Mouse (Mus musculus) lung, postnatal 0 days (tissue): ENCODE results near the gene Vcl. TPM values are rescaled to one million over a fixed set of nuclear protein-coding genes. Genes with fewer than 3 reads are reported as not detected.
A peak's percentile ranks its signal among the peaks of the same experiment; 100 is the strongest.

Experiments
- ATAC-seq: fragments of 200-750 bp; cut with Nextera tagmentation; 2 replicates; pipeline ENCODE4 v1.8.0; 2017; ENCODE audit warnings: moderate library complexity
- DNase-seq: peaks from one replicate; pipeline ENCODE4 v3.0.0-alpha.2; 2016; ENCODE audit warnings: low spot score
- H3K27ac ChIP-seq: fragments of 300-500 bp; sonication (generic); 2 replicates; pipeline ENCODE4 v1.5.1; 2014; ENCODE audit warnings: antibody characterized with exemption, mild to moderate bottlenecking, low read length, mixed read lengths
- H3K27me3 ChIP-seq: fragments of 300-500 bp; sonication (generic); replicated peaks from 2 replicates; pipeline ENCODE4 v1.6.1; 2014; ENCODE audit warnings: low read length, mixed read lengths; ENCODE audit not compliant: insufficient read depth
- H3K36me3 ChIP-seq: fragments of 300-500 bp; sonication (generic); 2 replicates; pipeline ENCODE4 v1.6.1; 2014; ENCODE audit warnings: low read length, mixed read lengths; ENCODE audit not compliant: insufficient read depth
- H3K4me1 ChIP-seq: fragments of 300-500 bp; sonication (generic); 2 replicates; pipeline ENCODE4 v1.6.1; 2014; ENCODE audit warnings: antibody characterized with exemption, low read depth, low read length, mixed read lengths; ENCODE audit not compliant: insufficient read depth
- H3K4me2 ChIP-seq: fragments of 300-500 bp; sonication (generic); replicated peaks from 2 replicates; pipeline ENCODE4 v1.6.1; 2014; ENCODE audit warnings: low read depth, mild to moderate bottlenecking, low read length, moderate library complexity, mixed read lengths
- H3K4me3 ChIP-seq: fragments of 300-500 bp; sonication (generic); 2 replicates; pipeline ENCODE4 v1.5.1; 2014; ENCODE audit warnings: low read depth, low read length
- H3K9ac ChIP-seq: fragments of 300-500 bp; sonication (generic); replicated peaks from 2 replicates; pipeline ENCODE4 v1.6.1; 2014; ENCODE audit warnings: low read depth, mild to moderate bottlenecking
- H3K9me3 ChIP-seq: fragments of 300-500 bp; sonication (generic); 2 replicates; pipeline ENCODE4 v1.6.1; 2016; ENCODE audit warnings: low read length, mixed read lengths
- CTCF ChIP-seq: IDR thresholded peaks from 2 replicates; pipeline ENCODE4 v1.5.1; 2016; ENCODE audit warnings: antibody characterized with exemption, mild to moderate bottlenecking
- EP300 ChIP-seq: IDR thresholded peaks from 2 replicates; pipeline ENCODE4 v1.6.1; 2016; ENCODE audit warnings: antibody characterized with exemption, mild to moderate bottlenecking, control low read depth
- WGBS: fragments of 180-500 bp; shearing (Covaris S2); extraction: QIAGEN DNeasy Blood & Tissue Kit; methylation state at CpG from one replicate; pipeline ENCODE4 v1.1.7; 2014; 5-methylcytosine and 5-hydroxymethylcytosine counted together
- polyA plus RNA-seq: library from polyadenylated mRNA; unstranded; fragments of >200 nt; fragmentation: Nextera tagmentation; extraction: Ambion mirVana; gene quantifications from 2 replicates; pipeline ENCODE4 v1.2.1, GENCODE M21; 2015

Gene Vcl
- polyA plus RNA-seq, 1 experiment from 2014 or later: 42.8 TPM

DNA sequence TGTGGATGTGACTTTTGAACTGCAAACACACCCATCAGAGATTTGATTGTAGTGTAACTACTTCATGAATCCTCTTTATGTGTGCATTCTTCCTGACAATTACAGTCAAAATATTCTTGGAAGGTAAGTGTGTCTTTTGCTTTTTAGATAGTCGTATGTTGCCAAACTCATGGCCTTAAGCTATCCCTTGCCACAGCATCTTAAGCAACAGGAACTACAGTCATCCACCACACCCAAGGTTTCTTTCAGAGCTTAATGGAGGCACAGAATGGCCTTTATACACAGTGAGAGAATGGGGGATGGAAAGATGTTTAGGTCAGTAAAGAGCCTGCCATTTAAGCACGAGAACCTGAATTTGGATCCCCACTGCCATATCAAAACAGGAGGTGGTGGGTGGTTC lies 118.6 kb downstream of the Vcl start:
- Histone ChIP-seq H3K36me3 (no peaks in the 10 kb centered on the region), H3K9me3 (no peaks in the 10 kb centered on the region), H3K4me3 (no peak overlapping the region), H3K27me3 (no peaks in the 10 kb centered on the region), H3K9ac (no peak overlapping the region), H3K4me2 (no peak overlapping the region), H3K4me1 (no peaks in the 10 kb centered on the region), H3K27ac (no peak overlapping the region)
- WGBS: 78% methylated on average over 2 of the region's 2 CpGs
- DNase-seq (peak; percentile 37), ATAC-seq (no peak)
- TF ChIP-seq CTCF (no peak), EP300 (no peak)

DNA sequence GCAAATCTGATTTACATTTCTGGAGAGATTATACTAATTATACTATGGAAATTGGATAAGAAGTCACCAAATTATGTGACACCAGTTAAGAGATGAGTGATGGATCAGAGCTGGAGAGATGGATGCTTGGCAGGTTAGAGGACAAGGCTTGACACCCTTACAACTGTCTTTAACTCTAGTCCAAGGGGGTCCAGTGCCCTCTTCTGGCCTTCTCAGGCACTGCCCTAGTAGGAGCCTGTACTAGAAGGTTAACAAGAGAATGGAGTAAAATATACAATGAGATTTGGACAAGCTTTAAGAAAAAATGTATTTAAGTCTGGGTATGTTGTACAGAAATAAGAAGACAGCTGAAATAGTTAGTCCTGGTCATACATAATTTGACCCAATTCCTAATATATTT lies 119.7 kb downstream of the Vcl start:
- no peak for ATAC-seq
- peak; percentile 74 for TF ChIP-seq CTCF
- no peak for TF ChIP-seq EP300
- no peak overlapping the region for H3K4me2 ChIP-seq
- H3K9me3 ChIP-seq: no peaks in the 10 kb centered on the region
- no peak overlapping the region for H3K9ac ChIP-seq
- no peak overlapping the region for H3K4me3 ChIP-seq
- H3K27me3 ChIP-seq: no peaks in the 10 kb centered on the region
- H3K4me1 ChIP-seq: no peaks in the 10 kb centered on the region
- peak; percentile 72 for DNase-seq
- H3K36me3 ChIP-seq: no peaks in the 10 kb centered on the region
- no peak overlapping the region for H3K27ac ChIP-seq

DNA sequence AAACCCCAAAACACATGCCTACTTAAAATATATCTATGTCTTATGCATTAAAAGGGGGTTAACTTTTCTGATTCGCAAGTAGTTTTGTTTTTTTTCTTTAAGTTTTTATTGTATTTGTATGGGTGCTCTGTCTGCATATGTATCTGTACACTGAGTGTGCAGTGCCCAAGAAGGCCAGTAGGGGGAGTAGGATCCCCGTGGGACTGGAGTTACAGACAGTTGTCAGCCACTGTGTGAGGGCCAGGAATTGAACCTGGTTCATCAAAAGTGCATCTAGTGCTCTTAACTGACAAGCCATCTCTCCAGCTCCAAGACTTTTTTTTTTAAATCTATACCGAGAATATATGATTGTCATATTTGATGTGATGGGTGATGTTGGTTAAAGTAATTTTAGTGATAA lies 121.5 kb downstream of the Vcl start:
- DNase-seq (peak; percentile 19), ATAC-seq (no peak)
- no peaks in the 10 kb centered on the region for H3K27me3 ChIP-seq
- no peak overlapping the region for H3K9ac ChIP-seq
- no peaks in the 10 kb centered on the region for H3K36me3 ChIP-seq
- TF ChIP-seq CTCF (peak; percentile 72), EP300 (no peak)
- no peaks in the 10 kb centered on the region for H3K9me3 ChIP-seq
- H3K4me3 ChIP-seq: no peak overlapping the region
- H3K27ac ChIP-seq: no peak overlapping the region
- 71% methylated on average over 3 of the region's 3 CpGs for WGBS
- H3K4me2 ChIP-seq: no peak overlapping the region
- no peaks in the 10 kb centered on the region for H3K4me1 ChIP-seq

DNA sequence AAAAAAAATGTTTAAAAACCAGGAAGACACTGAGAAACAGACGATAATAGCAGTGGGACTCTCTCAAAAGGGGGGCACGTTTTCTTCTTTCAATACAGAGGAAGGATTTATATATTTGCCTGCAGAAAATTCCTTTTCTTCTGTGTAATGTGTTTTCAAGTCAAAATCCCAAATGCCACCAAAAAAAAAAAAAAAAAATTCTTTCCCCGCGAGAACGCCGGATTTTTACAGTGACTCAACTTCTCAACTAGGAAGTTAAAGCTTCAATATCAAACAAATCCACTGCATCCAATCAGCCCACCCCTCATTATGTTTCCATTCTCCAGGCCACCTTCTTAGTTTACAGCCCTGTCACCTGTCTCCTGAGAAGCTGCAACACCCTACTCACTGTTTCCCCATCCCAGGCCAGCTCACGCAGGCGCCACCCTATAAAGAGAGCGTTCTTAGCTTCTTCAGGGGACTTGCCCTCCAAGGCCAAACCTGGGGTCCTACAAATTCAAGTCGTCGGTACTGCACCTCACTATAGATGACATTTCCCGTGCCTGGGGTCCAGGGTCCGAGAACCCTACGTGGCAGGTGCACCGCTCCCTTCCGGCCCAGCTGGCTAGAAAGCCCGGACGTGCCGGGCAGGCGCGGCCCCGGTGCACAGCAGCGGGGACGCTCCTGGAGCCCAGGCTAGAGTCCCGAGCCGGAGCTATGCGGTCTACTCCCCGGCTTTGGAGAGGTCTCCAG lies 122.3 kb downstream of the Vcl start:
- H3K27ac ChIP-seq: peak overlapping the region; percentile 96
- peak overlapping the region; percentile 83 for H3K4me3 ChIP-seq
- H3K4me1 ChIP-seq: no peaks in the 10 kb centered on the region
- DNase-seq: no peak
- WGBS: 7% methylated on average over 28 of the region's 28 CpGs
- ATAC-seq: no peak
- H3K4me2 ChIP-seq: peak overlapping the region; percentile 96
- H3K27me3 ChIP-seq: no peaks in the 10 kb centered on the region
- H3K36me3 ChIP-seq: no peaks in the 10 kb centered on the region
- no peak for TF ChIP-seq CTCF
- H3K9ac ChIP-seq: peak overlapping the region; percentile 75
- no peaks in the 10 kb centered on the region for H3K9me3 ChIP-seq

DNA sequence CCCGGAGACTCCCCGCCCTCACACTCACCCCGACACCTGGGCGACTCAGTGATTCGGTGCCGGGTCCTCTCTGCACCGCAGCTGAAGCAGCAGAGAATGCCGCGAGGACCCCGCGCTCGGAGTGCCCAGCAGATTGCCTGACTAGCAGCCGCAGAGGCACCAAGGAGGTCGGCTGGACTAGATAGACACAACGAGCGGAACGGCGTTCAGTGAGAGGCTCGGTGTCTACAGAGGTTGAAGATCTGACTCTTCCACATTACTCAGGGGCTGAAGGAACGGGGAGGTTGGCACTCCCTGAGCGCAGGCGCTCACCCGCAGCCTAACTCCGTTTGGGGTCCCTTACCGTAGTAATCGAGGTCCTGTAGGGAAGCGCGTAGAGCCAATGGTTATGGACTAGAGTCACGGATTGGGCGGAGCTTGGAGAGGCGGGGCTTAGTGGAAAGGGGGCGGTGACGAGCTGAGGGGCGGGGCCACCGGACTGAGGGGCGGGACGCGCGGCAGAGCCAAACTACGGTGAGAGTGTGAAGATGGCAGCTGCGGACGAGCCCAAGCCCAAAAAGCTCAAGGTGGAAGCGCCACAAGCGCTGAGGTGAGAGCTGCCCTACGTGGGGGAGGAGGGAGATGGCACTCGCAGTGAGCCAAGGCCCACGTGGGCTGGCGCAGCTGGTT lies 123.0 kb downstream of the Vcl start, which contains the start of the genes Ap3m1 and Adk:
Gene Ap3m1, minus strand, starts transcription at position 397 of the 669 bp plus-strand sequence.
Gene Adk, plus strand, starts transcription at position 463 of the 669 bp plus-strand sequence.
- no peaks in the 10 kb centered on the region for H3K36me3 ChIP-seq
- peak; percentile 97 for DNase-seq
- no peaks in the 10 kb centered on the region for H3K9me3 ChIP-seq
- H3K9ac ChIP-seq: peak within 1 kb of the TSS; percentile 75
- peak within 1 kb of the TSS; percentile 96 for H3K27ac ChIP-seq
- peak within 1 kb of the TSS; percentile 96 for H3K4me2 ChIP-seq
- H3K4me1 ChIP-seq: no peaks in the 10 kb centered on the region
- ATAC-seq: peak; percentile 97
- no peaks in the 10 kb centered on the region for H3K27me3 ChIP-seq
- TF ChIP-seq CTCF: no peak; the same call in 1 of the 2 replicates
- peak; percentile 83; the same call in 1 of the 2 replicates for TF ChIP-seq EP300
- WGBS: under 1% methylated on average over 42 of the region's 48 CpGs
- H3K4me3 ChIP-seq: peak within 1 kb of the TSS; percentile 83

DNA sequence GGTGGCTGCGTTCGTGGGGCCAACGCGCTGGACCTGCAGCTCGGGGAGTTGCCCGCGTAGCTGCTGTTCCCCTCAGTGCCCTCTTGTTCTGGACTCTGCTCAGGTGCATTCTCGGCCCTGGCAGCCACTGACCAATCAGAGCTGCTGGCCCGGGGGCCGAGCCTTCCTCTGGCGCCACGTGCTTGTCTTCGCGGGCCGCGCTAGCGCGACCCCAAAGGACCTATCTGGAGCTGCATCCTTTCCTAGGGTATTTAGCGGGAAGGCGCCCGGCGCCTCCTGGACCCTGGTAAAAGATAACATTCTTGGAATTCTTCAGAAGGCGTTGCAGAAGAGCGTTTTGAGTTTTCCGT lies 123.6 kb downstream of the Vcl start:
- peak overlapping the region; percentile 83 for H3K4me3 ChIP-seq
- DNase-seq: peak; percentile 85
- under 1% methylated on average over 25 of the region's 25 CpGs for WGBS
- ATAC-seq: peak; percentile 67
- peak; percentile 52 for TF ChIP-seq CTCF
- TF ChIP-seq EP300: no peak
- peak overlapping the region; percentile 96 for H3K27ac ChIP-seq
- no peaks in the 10 kb centered on the region for H3K9me3 ChIP-seq
- H3K4me2 ChIP-seq: peak overlapping the region; percentile 96
- H3K36me3 ChIP-seq: no peaks in the 10 kb centered on the region
- no peaks in the 10 kb centered on the region for H3K27me3 ChIP-seq
- peak overlapping the region; percentile 48 for H3K9ac ChIP-seq
- H3K4me1 ChIP-seq: no peaks in the 10 kb centered on the region
